Mouse (Mus musculus) MEL (cell line): ENCODE measurements around the gene Adam11. TPM values are rescaled to one million over a fixed set of nuclear protein-coding genes. Genes with fewer than 3 reads are reported as not detected.

Source experiments
- DNase-seq: peaks from one replicate; pipeline ENCODE4 v3.0.0; 2011; ENCODE audit warnings: low read depth, low spot score
- H3K27ac ChIP-seq: 2 replicates; pipeline ENCODE4 v1.5.1; 2012; ENCODE audit warnings: low read depth, mild to moderate bottlenecking, control low read depth, low read length, moderate library complexity; ENCODE audit not compliant: control insufficient read depth
- H3K27me3 ChIP-seq, 2 experiments: fragments of 150-350 bp in 1 of 2; sonication (generic) in 1 of 2; 2 replicates each; pipeline ENCODE4 v1.6.1; 2012; ENCODE audit warnings: low read length in 2 of 2, mild to moderate bottlenecking in 2 of 2, improper control_type of control experiment in 1 of 2, moderate library complexity in 1 of 2; ENCODE audit not compliant: insufficient read depth in 2 of 2, control insufficient read depth in 1 of 2
- H3K36me3 ChIP-seq, 2 experiments: 2 replicates each; pipeline ENCODE4 v1.6.1; 2012 to 2014; ENCODE audit warnings: low read length in 2 of 2, improper control_type of control experiment in 1 of 2, inconsistent platforms in 1 of 2, mild to moderate bottlenecking in 1 of 2; ENCODE audit not compliant: insufficient read depth in 2 of 2, control insufficient read depth in 1 of 2
- H3K4me1 ChIP-seq, 2 experiments: fragments of 150-350 bp in 1 of 2; sonication (generic) in 1 of 2; 2 replicates each; pipeline ENCODE4 v1.6.1; 2012; ENCODE audit warnings: low read length in 2 of 2, improper control_type of control experiment in 1 of 2, mild to moderate bottlenecking in 1 of 2; ENCODE audit not compliant: insufficient read depth in 2 of 2, control insufficient read depth in 1 of 2
- H3K4me3 ChIP-seq, 2 experiments: fragments of 150-350 bp in 1 of 2; sonication (generic) in 1 of 2; 2 replicates each; pipeline ENCODE4 v1.5.1; 2012; ENCODE audit warnings: low read depth in 2 of 2, low read length in 2 of 2, mild to moderate bottlenecking in 2 of 2, moderate library complexity in 2 of 2, control low read depth in 1 of 2, improper control_type of control experiment in 1 of 2; ENCODE audit not compliant: control insufficient read depth in 1 of 2, insufficient read depth in 1 of 2
- H3K79me2 ChIP-seq: 2 replicates; pipeline ENCODE4 v1.6.1; 2012; ENCODE audit warnings: mild to moderate bottlenecking, low read length, moderate library complexity; ENCODE audit not compliant: control insufficient read depth, poor library complexity, insufficient read depth
- H3K9ac ChIP-seq: 2 replicates; pipeline ENCODE4 v1.6.1; 2012; ENCODE audit warnings: low read depth, mild to moderate bottlenecking, control low read depth, low read length, moderate library complexity; ENCODE audit not compliant: control insufficient read depth, poor library complexity, severe bottlenecking
- H3K9me3 ChIP-seq: fragments of 150-350 bp; sonication (generic); replicated peaks from 2 replicates; pipeline ENCODE4 v1.6.1; 2012; ENCODE audit warnings: mild to moderate bottlenecking, low read length, improper control_type of control experiment, moderate library complexity; ENCODE audit not compliant: insufficient read depth
- BHLHE40 ChIP-seq: IDR thresholded peaks from 2 replicates; pipeline ENCODE4 v1.6.1; 2012; ENCODE audit warnings: low read depth, mild to moderate bottlenecking, inconsistent platforms, low read length, improper control_type of control experiment, borderline replicate concordance
- CHD1 ChIP-seq: IDR thresholded peaks from 2 replicates; pipeline ENCODE4 v1.6.1; 2012; ENCODE audit warnings: low read depth, mild to moderate bottlenecking, inconsistent platforms, low read length, improper control_type of control experiment
- CHD2 ChIP-seq: IDR thresholded peaks from 2 replicates; pipeline ENCODE4 v1.6.1; 2011; ENCODE audit warnings: low read length, improper control_type of control experiment
- CTCF ChIP-seq, 3 experiments: IDR thresholded peaks in 2 of 3; conservative IDR thresholded peaks in 1 of 3; 2 replicates each; pipeline ENCODE4 v1.5.1; 2011 to 2012; ENCODE audit warnings: low read length in 3 of 3, low read depth in 2 of 3, mild to moderate bottlenecking in 2 of 3, improper control_type of control experiment in 1 of 3, inconsistent platforms in 1 of 3, mixed read lengths in 1 of 3, moderate library complexity in 1 of 3; ENCODE audit not compliant: control insufficient read depth in 1 of 3, insufficient read depth in 1 of 3, poor library complexity in 1 of 3, severe bottlenecking in 1 of 3
- E2F4 ChIP-seq: IDR thresholded peaks from 2 replicates; pipeline ENCODE4 v1.6.1; 2011; ENCODE audit warnings: low read depth, low read length, improper control_type of control experiment, borderline replicate concordance
- ELF1 ChIP-seq: IDR thresholded peaks from 2 replicates; pipeline ENCODE4 v1.6.1; 2014; ENCODE audit warnings: low read depth, mild to moderate bottlenecking, inconsistent platforms, low read length, improper control_type of control experiment, moderate library complexity
- EP300 ChIP-seq, 2 experiments: IDR thresholded peaks; 2 replicates each; pipeline ENCODE4 v1.6.1; 2011; ENCODE audit warnings: improper control_type of control experiment in 2 of 2, low read length in 2 of 2, low read depth in 1 of 2, mild to moderate bottlenecking in 1 of 2
- ETS1 ChIP-seq: IDR thresholded peaks from 2 replicates; pipeline ENCODE4 v1.6.1; 2012; ENCODE audit warnings: low read depth, mild to moderate bottlenecking, inconsistent platforms, low read length, improper control_type of control experiment, moderate library complexity
- GABPA ChIP-seq: IDR thresholded peaks from 2 replicates; pipeline ENCODE4 v1.6.1; 2012; ENCODE audit warnings: low read depth, mild to moderate bottlenecking, inconsistent platforms, low read length, improper control_type of control experiment, moderate library complexity
- HCFC1 ChIP-seq: IDR thresholded peaks from 2 replicates; pipeline ENCODE4 v1.6.1; 2012; ENCODE audit warnings: low read depth, mild to moderate bottlenecking, inconsistent platforms, low read length, improper control_type of control experiment, moderate library complexity
- JUND ChIP-seq: IDR thresholded peaks from 2 replicates; pipeline ENCODE4 v1.6.1; 2011; ENCODE audit warnings: low read depth, mild to moderate bottlenecking, improper control_type of control experiment, low read length
- KAT2A ChIP-seq: conservative IDR thresholded peaks from 2 replicates; pipeline ENCODE4 v1.6.1; 2012; ENCODE audit warnings: low read depth, low read length, improper control_type of control experiment, inconsistent platforms
- MAFK ChIP-seq: IDR thresholded peaks from 2 replicates; pipeline ENCODE4 v1.6.1; 2011; ENCODE audit warnings: low read depth, mild to moderate bottlenecking, low read length, improper control_type of control experiment, borderline replicate concordance
- MAZ ChIP-seq: IDR thresholded peaks from 2 replicates; pipeline ENCODE4 v1.6.1; 2012; ENCODE audit warnings: low read depth, mild to moderate bottlenecking, inconsistent platforms, low read length, improper control_type of control experiment
- MEF2A ChIP-seq: IDR thresholded peaks from 2 replicates; pipeline ENCODE4 v1.6.1; 2014; ENCODE audit warnings: low read depth, mild to moderate bottlenecking, inconsistent platforms, low read length, improper control_type of control experiment; ENCODE audit not compliant: poor library complexity, insufficient replicate concordance, severe bottlenecking; ENCODE audit errors: extremely low read depth
- MXI1 ChIP-seq: IDR thresholded peaks from 2 replicates; pipeline ENCODE4 v1.6.1; 2011; ENCODE audit warnings: mild to moderate bottlenecking, low read depth, low read length, improper control_type of control experiment
- MYC ChIP-seq: IDR thresholded peaks from 2 replicates; pipeline ENCODE4 v1.6.1; 2011; ENCODE audit warnings: low read depth, mild to moderate bottlenecking, low read length, improper control_type of control experiment, moderate library complexity
- NELFE ChIP-seq: IDR thresholded peaks from 2 replicates; pipeline ENCODE4 v1.6.1; 2011; ENCODE audit warnings: low read depth, low read length, improper control_type of control experiment
- NRF1 ChIP-seq: IDR thresholded peaks from 2 replicates; pipeline ENCODE4 v1.6.1; 2014; ENCODE audit warnings: low read depth, mild to moderate bottlenecking, inconsistent platforms, low read length, improper control_type of control experiment, moderate library complexity; ENCODE audit not compliant: poor library complexity, insufficient read depth, severe bottlenecking
- POLR2AphosphoS5 ChIP-seq: IDR thresholded peaks from 2 replicates; pipeline ENCODE4 v1.6.1; 2012; ENCODE audit warnings: low read depth, borderline replicate concordance, mild to moderate bottlenecking, inconsistent platforms, low read length, moderate library complexity, mixed read lengths
- RAD21 ChIP-seq: IDR thresholded peaks from 2 replicates; pipeline ENCODE4 v1.6.1; 2011; ENCODE audit warnings: mild to moderate bottlenecking, low read depth, low read length, improper control_type of control experiment
- RCOR1 ChIP-seq: IDR thresholded peaks from 2 replicates; pipeline ENCODE4 v1.6.1; 2012; ENCODE audit warnings: low read depth, mild to moderate bottlenecking, inconsistent platforms, low read length, improper control_type of control experiment
- SIN3A ChIP-seq: IDR thresholded peaks from 2 replicates; pipeline ENCODE4 v1.6.1; 2012; ENCODE audit warnings: low read length, improper control_type of control experiment, inconsistent platforms
- SMC3 ChIP-seq: IDR thresholded peaks from 2 replicates; pipeline ENCODE4 v1.6.1; 2011; ENCODE audit warnings: low read depth, low read length, improper control_type of control experiment
- TBP ChIP-seq: IDR thresholded peaks from 2 replicates; pipeline ENCODE4 v1.8.0; 2011; ENCODE audit warnings: low read depth, low read length, improper control_type of control experiment
- USF1 ChIP-seq: IDR thresholded peaks from 2 replicates; pipeline ENCODE4 v1.6.1; 2014; ENCODE audit warnings: low read depth, mild to moderate bottlenecking, inconsistent platforms, low read length, improper control_type of control experiment, moderate library complexity
- USF2 ChIP-seq, 2 experiments: IDR thresholded peaks; 2 replicates each; pipeline ENCODE4 v1.6.1; 2011 to 2012; ENCODE audit warnings: improper control_type of control experiment in 2 of 2, low read length in 2 of 2, borderline replicate concordance in 1 of 2, inconsistent platforms in 1 of 2, low read depth in 1 of 2, mild to moderate bottlenecking in 1 of 2; ENCODE audit not compliant: insufficient read depth in 1 of 2
- ZC3H11A ChIP-seq: IDR thresholded peaks from 2 replicates; pipeline ENCODE4 v1.6.1; 2012; ENCODE audit warnings: low read depth, mild to moderate bottlenecking, inconsistent platforms, low read length, improper control_type of control experiment
- ZMIZ1 ChIP-seq: IDR thresholded peaks from 2 replicates; pipeline ENCODE4 v1.6.1; 2012; ENCODE audit warnings: low read depth, mild to moderate bottlenecking, inconsistent platforms, low read length, improper control_type of control experiment, moderate library complexity
- ZNF384 ChIP-seq: IDR thresholded peaks from 2 replicates; pipeline ENCODE4 v1.6.1; 2012; ENCODE audit warnings: low read depth, mild to moderate bottlenecking, inconsistent platforms, low read length, improper control_type of control experiment
- polyA plus RNA-seq, 2 experiments: library from polyadenylated mRNA; stranded (reverse) in 1 of 2; unstranded in 1 of 2; fragments of >175 nt in 1 of 2; fragments of >200 nt in 1 of 2; gene quantifications; 2 replicates each; pipeline versions ENCODE4 v1.2.1 to v1.2.4; 2012; ENCODE audit warnings: low replicate concordance in 2 of 2, low read depth in 1 of 2; ENCODE audit not compliant: insufficient read length in 2 of 2, insufficient read depth in 1 of 2, missing spikeins in 1 of 2
- total RNA-seq: library from RNA; depleted of rRNA; stranded (reverse); fragments of 300-350 nt; gene quantifications from 2 replicates; pipeline ENCODE4 v1.2.3, GENCODE M21; 2012

The Adam11 gene
- total and polyA plus RNA-seq, 3 experiments = 0.08 to 0.36 TPM; not detected in 1

DNA sequence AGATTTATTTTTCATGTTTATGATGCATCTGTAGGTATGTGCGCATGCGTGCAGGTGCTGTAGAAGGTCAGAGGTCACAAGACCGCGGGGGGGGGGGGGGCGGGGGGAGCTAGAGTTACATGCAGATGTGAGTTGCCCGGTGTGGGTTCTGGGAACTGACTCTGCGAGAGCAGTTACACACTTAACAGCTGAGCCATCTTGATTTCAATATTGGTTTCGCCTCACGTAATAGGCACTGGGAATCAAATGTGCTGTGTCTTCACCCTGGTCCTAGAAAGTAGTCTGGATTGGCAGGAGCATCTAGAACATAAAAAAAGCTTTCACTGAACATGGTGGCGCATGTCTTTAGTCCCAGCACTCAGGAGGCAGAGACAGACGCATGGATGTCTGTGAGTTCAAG, 20.6 kb upstream of the Adam11 start:
- Histone ChIP-seq H3K27ac (no peak overlapping the region), H3K9me3 (no peaks in the 10 kb centered on the region), H3K27me3 (peaks cover 7 to 12% of the 10 kb centered on the region in 2 experiments), H3K79me2 (no peaks in the 10 kb centered on the region), H3K4me1 (no peaks in the 10 kb centered on the region), H3K4me3 (no peak overlapping the region), H3K36me3 (no peaks in the 10 kb centered on the region), H3K9ac (no peak overlapping the region)
- DNase-seq = no peak
- TF ChIP-seq GABPA (no peak), HCFC1 (no peak), ELF1 (no peak), ZNF384 (no peak), SIN3A (no peak), ETS1 (no peak), USF2 (IDR thresholded peaks at IDR 0.05; ENCODE audit: borderline replicate concordance in 1 of 2, insufficient read depth in 1 of 2, low read depth in 1 of 2, low read length in 2 of 2) (no peak), ZC3H11A (no peak), RAD21 (no peak), EP300 (IDR thresholded peaks at IDR 0.05; ENCODE audit: low read depth in 1 of 2, low read length in 2 of 2) (no peak), RCOR1 (no peak), E2F4 (no peak), MXI1 (no peak), POLR2AphosphoS5 (no peak), BHLHE40 (no peak), USF1 (no peak), SMC3 (no peak), KAT2A (no peak), MAFK (no peak), CTCF (IDR thresholded peaks at IDR 0.05 in 2 of 3, conservative IDR thresholded peaks at IDR 0.05 in 1 of 3; ENCODE audit: control insufficient read depth in 1 of 3, insufficient read depth in 1 of 3, low read depth in 2 of 3, low read length in 3 of 3, poor library complexity in 1 of 3, severe bottlenecking in 1 of 3) (no peak)

DNA sequence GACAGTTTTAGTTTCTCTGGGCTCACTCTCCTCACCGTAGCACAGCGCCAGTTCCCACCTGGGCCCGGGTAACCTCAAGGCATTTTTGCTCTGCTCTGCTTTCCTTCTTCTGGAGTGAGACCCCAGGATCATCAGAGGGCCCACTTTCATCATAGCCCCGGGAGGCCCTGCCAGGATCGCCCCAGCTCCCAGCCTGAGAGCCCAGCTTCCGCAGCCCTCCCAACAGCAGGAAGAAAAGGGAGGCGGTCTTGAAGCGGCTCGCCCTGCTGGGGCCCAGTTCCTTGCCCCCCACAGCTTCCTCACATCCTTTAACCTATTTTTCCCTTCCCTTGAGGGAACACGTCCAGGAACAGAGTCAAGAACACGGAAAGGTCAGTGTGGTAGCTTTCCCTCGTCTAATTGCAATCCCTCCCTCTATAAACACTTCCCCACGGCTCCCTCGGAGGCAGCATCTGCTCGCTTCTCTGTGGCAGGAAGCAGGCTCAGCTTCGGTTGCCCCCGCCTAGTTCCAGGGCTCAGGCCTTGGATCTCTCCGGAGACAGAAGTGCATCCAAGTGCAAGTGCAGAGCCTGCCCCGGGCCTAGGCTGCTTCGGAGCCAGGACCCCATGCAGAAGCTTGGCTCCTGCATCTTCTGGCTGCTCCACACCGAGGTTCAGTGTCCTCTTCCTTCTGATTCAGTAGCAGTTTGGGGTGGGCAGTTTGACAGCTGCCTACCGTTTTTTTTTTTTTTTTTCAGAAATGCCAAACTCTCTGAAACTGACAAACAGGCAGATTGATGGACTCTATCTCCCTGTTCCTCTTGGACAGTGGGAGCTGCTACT, 19.9 kb upstream of the Adam11 start:
- Histone ChIP-seq H3K27ac (no peak overlapping the region), H3K27me3 (peaks cover 7 to 12% of the 10 kb centered on the region in 2 experiments), H3K9me3 (no peaks in the 10 kb centered on the region), H3K9ac (no peak overlapping the region), H3K36me3 (no peaks in the 10 kb centered on the region), H3K79me2 (no peaks in the 10 kb centered on the region), H3K4me3 (no peak overlapping the region), H3K4me1 (no peaks in the 10 kb centered on the region)
- no peak for DNase-seq
- no peak for TF ChIP-seq ZMIZ1
- no peak for TF ChIP-seq NRF1
- TF ChIP-seq MXI1 = no peak
- no peak for TF ChIP-seq POLR2AphosphoS5
- no peak for TF ChIP-seq SMC3
- no peak for TF ChIP-seq MYC
- TF ChIP-seq MAZ = no peak
- TF ChIP-seq ZNF384 = no peak
- TF ChIP-seq EP300 (IDR thresholded peaks at IDR 0.05; ENCODE audit: low read depth in 1 of 2, low read length in 2 of 2) = no peak
- TF ChIP-seq USF1 = no peak
- no peak for TF ChIP-seq JUND
- TF ChIP-seq E2F4 = no peak
- TF ChIP-seq TBP = no peak
- no peak for TF ChIP-seq NELFE
- no peak for TF ChIP-seq CHD2
- TF ChIP-seq ETS1 = no peak
- no peak for TF ChIP-seq MEF2A
- no peak for TF ChIP-seq CHD1
